Comparison of ENCODE assay signal across 13 mouse cellular contexts in the genomic region with DNA sequence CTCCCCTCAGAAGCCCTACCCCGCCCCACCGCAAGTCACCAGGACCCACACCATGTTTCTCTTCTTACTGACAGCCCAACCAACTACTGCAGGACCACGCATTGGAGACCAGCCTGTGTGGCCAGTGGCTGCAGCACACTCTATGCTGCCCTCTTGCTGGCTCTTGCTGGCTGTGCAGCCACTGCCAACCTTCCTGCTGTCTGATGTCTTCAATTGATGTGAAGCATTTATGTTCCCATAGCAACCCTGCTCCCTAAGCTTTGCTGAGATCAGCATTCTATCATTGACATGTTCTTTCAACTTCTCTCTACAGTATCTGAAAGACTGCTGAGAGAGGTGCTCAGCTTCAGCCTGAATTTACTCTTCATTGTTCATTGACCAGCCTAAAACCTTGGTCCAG. TPM values are rescaled to one million over a fixed set of nuclear protein-coding genes. Genes with fewer than 3 reads are reported as not detected.
DNase-seq lines count a peak whose midpoint lies in the region; ATAC-seq and TF ChIP-seq lines count a peak whose summit lies in the region.
"Had no signal": no experiment of that assay in that cellular context is flagged by ENCODE, and none has a peak within 500 bp of the region (broad histone marks: within the 10 kb centered on the region; RNA-seq: fewer than 3 reads in every experiment).

No protein-coding gene starts in this region.

- H3K9ac ChIP-seq in forebrain, postnatal 0 days = no peak overlapping the region
- H3K9ac ChIP-seq in forebrain, embryonic 13.5 days = no peak overlapping the region
- no peak overlapping the region for H3K9ac ChIP-seq in liver, postnatal 0 days (replicated peaks)
- H3K9ac ChIP-seq in liver, embryonic 11.5 days (ENCODE audit: low read depth, low read length) = no peak overlapping the region
- H3K9ac ChIP-seq in midbrain, postnatal 0 days (replicated peaks; ENCODE audit: low read length, poor library complexity, severe bottlenecking) = no peak overlapping the region
- H3K9ac ChIP-seq: kidney, embryonic 15.5 days; liver, embryonic 15.5 days; neural tube, embryonic 12.5 days; stomach, embryonic 15.5 days had no signal

- H3K36me3 ChIP-seq in forebrain, postnatal 0 days (ENCODE audit: insufficient read depth) = no peaks in the 10 kb centered on the region
- H3K36me3 ChIP-seq in forebrain, embryonic 13.5 days (ENCODE audit: poor library complexity, severe bottlenecking) = no peaks in the 10 kb centered on the region
- H3K36me3 ChIP-seq in liver, postnatal 0 days (replicated peaks; ENCODE audit: insufficient read depth, low read length) = no peaks in the 10 kb centered on the region
- H3K36me3 ChIP-seq in liver, embryonic 11.5 days (ENCODE audit: control insufficient read depth, insufficient read depth, low read length) = no peaks in the 10 kb centered on the region
- no peaks in the 10 kb centered on the region for H3K36me3 ChIP-seq in midbrain, postnatal 0 days (ENCODE audit: insufficient read depth, low read length)
- H3K36me3 ChIP-seq: kidney, embryonic 15.5 days; liver, embryonic 15.5 days; neural tube, embryonic 12.5 days; stomach, embryonic 15.5 days had no signal

- peak; percentile 57 for TF ChIP-seq CTCF in forebrain, postnatal 0 days (IDR thresholded peaks at IDR 0.05; ENCODE audit: low read depth)
- TF ChIP-seq CTCF in liver, postnatal 0 days (IDR thresholded peaks at IDR 0.05; ENCODE audit: low read depth) = peak; percentile 39
- peak; percentile 77 for TF ChIP-seq CTCF in midbrain, postnatal 0 days (IDR thresholded peaks at IDR 0.05)

- DNase-seq in forebrain, postnatal 0 days = peak; percentile 36
- DNase-seq in liver, postnatal 0 days = no peak
- no peak for DNase-seq in liver, embryonic 11.5 days (ENCODE audit: low spot score)
- peak; percentile 28 for DNase-seq in brain, embryonic 18.5 days (ENCODE audit: low read depth, low spot score)
- peak; percentile 65 for DNase-seq in midbrain, postnatal 0 days (ENCODE audit: low spot score)
- no peak for DNase-seq in right cerebral cortex, postnatal 14 days
- DNase-seq in frontal cortex, postnatal 14 days (ENCODE audit: low spot score in 2 of 2) = no peak

- peak; percentile 48; the same call in 1 of the 2 replicates for ATAC-seq in forebrain, postnatal 0 days
- ATAC-seq in forebrain, embryonic 13.5 days = no peak
- ATAC-seq in liver, postnatal 0 days = no peak
- ATAC-seq in liver, embryonic 11.5 days (replicated peaks; ENCODE audit: low FRiP score) = no peak
- 0 out of 2 replicates have a peak, but pooled peaks have one; percentile 23 for ATAC-seq in midbrain, postnatal 0 days (ENCODE audit: low FRiP score)

- no peak overlapping the region for H3K4me3 ChIP-seq in forebrain, postnatal 0 days (ENCODE audit: low read depth, low read length)
- no peak overlapping the region for H3K4me3 ChIP-seq in forebrain, embryonic 13.5 days
- H3K4me3 ChIP-seq in liver, postnatal 0 days (ENCODE audit: low read depth, low read length) = no peak overlapping the region
- no peak overlapping the region for H3K4me3 ChIP-seq in liver, embryonic 11.5 days (ENCODE audit: low read depth, low read length)
- H3K4me3 ChIP-seq in midbrain, postnatal 0 days (ENCODE audit: low read depth, low read length) = no peak overlapping the region
- H3K4me3 ChIP-seq: kidney, embryonic 15.5 days; liver, embryonic 15.5 days; neural tube, embryonic 12.5 days; stomach, embryonic 15.5 days had no signal

- TF ChIP-seq EP300 in liver, postnatal 0 days (IDR thresholded peaks at IDR 0.05; ENCODE audit: low read depth) = no peak

- no peaks in the 10 kb centered on the region for H3K27me3 ChIP-seq in forebrain, postnatal 0 days (ENCODE audit: insufficient read depth, low read length)
- no peaks in the 10 kb centered on the region for H3K27me3 ChIP-seq in forebrain, embryonic 13.5 days
- no peaks in the 10 kb centered on the region for H3K27me3 ChIP-seq in liver, postnatal 0 days (ENCODE audit: insufficient read depth, low read length)
- H3K27me3 ChIP-seq in liver, embryonic 11.5 days (replicated peaks; ENCODE audit: control insufficient read depth, insufficient read depth, low read length) = no peaks in the 10 kb centered on the region
- H3K27me3 ChIP-seq in midbrain, postnatal 0 days (ENCODE audit: insufficient read depth, low read length) = no peaks in the 10 kb centered on the region
- H3K27me3 ChIP-seq: kidney, embryonic 15.5 days; liver, embryonic 15.5 days; neural tube, embryonic 12.5 days; stomach, embryonic 15.5 days had no signal

- H3K27ac ChIP-seq in forebrain, postnatal 0 days (ENCODE audit: low read depth, low read length) = no peak overlapping the region
- no peak overlapping the region for H3K27ac ChIP-seq in forebrain, embryonic 13.5 days
- no peak overlapping the region for H3K27ac ChIP-seq in liver, postnatal 0 days (ENCODE audit: low read depth)
- no peak overlapping the region for H3K27ac ChIP-seq in liver, embryonic 11.5 days (ENCODE audit: low read depth, low read length)
- no peak overlapping the region for H3K27ac ChIP-seq in midbrain, postnatal 0 days (ENCODE audit: low read depth, low read length)
- H3K27ac ChIP-seq: kidney, embryonic 15.5 days; liver, embryonic 15.5 days; neural tube, embryonic 12.5 days; stomach, embryonic 15.5 days had no signal

- 60% methylated on average over 3 of the region's 3 CpGs for WGBS in forebrain, postnatal 0 days
- 69% methylated on average over 3 of the region's 3 CpGs for WGBS in forebrain, embryonic 13.5 days
- 58% methylated on average over 3 of the region's 3 CpGs for WGBS in liver, postnatal 0 days (ENCODE audit: insufficient replicate concordance)
- 53% methylated on average over 3 of the region's 3 CpGs for WGBS in liver, embryonic 11.5 days
- WGBS in midbrain, postnatal 0 days = 54% methylated on average over 3 of the region's 3 CpGs

- H3K4me2 ChIP-seq in forebrain, postnatal 0 days (ENCODE audit: low read depth) = no peak overlapping the region
- no peak overlapping the region for H3K4me2 ChIP-seq in forebrain, embryonic 13.5 days
- no peak overlapping the region for H3K4me2 ChIP-seq in liver, postnatal 0 days (ENCODE audit: low read depth, low read length)
- H3K4me2 ChIP-seq in liver, embryonic 11.5 days = no peak overlapping the region
- no peak overlapping the region for H3K4me2 ChIP-seq in midbrain, postnatal 0 days (ENCODE audit: low read depth, low read length, poor library complexity, severe bottlenecking)
- H3K4me2 ChIP-seq: kidney, embryonic 15.5 days; liver, embryonic 15.5 days; neural tube, embryonic 12.5 days; stomach, embryonic 15.5 days had no signal

- no peaks in the 10 kb centered on the region for H3K9me3 ChIP-seq in forebrain, postnatal 0 days (ENCODE audit: low read length)
- no peaks in the 10 kb centered on the region; the same call in 1 of the 2 replicates for H3K9me3 ChIP-seq in forebrain, embryonic 13.5 days (replicated peaks)
- no peaks in the 10 kb centered on the region for H3K9me3 ChIP-seq in liver, postnatal 0 days (ENCODE audit: low read length)
- H3K9me3 ChIP-seq in liver, embryonic 11.5 days (ENCODE audit: control insufficient read depth, low read length) = no peaks in the 10 kb centered on the region
- H3K9me3 ChIP-seq in midbrain, postnatal 0 days (ENCODE audit: low read length) = no peaks in the 10 kb centered on the region
- H3K9me3 ChIP-seq: kidney, embryonic 15.5 days; liver, embryonic 15.5 days; neural tube, embryonic 12.5 days; stomach, embryonic 15.5 days had no signal

- 0 out of 2 replicates have a peak, but pooled peaks cover 2% of the 10 kb centered on the region for H3K4me1 ChIP-seq in forebrain, postnatal 0 days (ENCODE audit: insufficient read depth)
- H3K4me1 ChIP-seq in forebrain, embryonic 13.5 days = 0 out of 2 replicates have a peak, but pooled peaks cover 4% of the 10 kb centered on the region
- H3K4me1 ChIP-seq in liver, postnatal 0 days (ENCODE audit: insufficient read depth) = no peaks in the 10 kb centered on the region
- H3K4me1 ChIP-seq in liver, embryonic 11.5 days (replicated peaks; ENCODE audit: control insufficient read depth, insufficient read depth, low read length) = no peaks in the 10 kb centered on the region
- H3K4me1 ChIP-seq in midbrain, postnatal 0 days (ENCODE audit: insufficient read depth, low read length) = no peaks in the 10 kb centered on the region
- H3K4me1 ChIP-seq: kidney, embryonic 15.5 days; liver, embryonic 15.5 days; neural tube, embryonic 12.5 days; stomach, embryonic 15.5 days had no signal

RNA-seq across cellular contexts. Expression of gene Krtap4-16, which starts 2.7 kb away (rescaled TPM):
- total RNA-seq in forebrain, postnatal 0 days (2014; rRNA removed) = not detected in 2 replicates
- not detected in 2 replicates for polyA plus RNA-seq in forebrain, postnatal 0 days (2015; fragmentation: Nextera tagmentation; extraction: Ambion mirVana)
- polyA plus RNA-seq in forebrain, embryonic 13.5 days (2015; fragmentation: Nextera tagmentation; extraction: Ambion mirVana) = not detected in 2 replicates
- polyA plus RNA-seq in liver, postnatal 0 days (2015; fragmentation: Nextera tagmentation; extraction: Ambion mirVana) = not detected in 2 replicates
- not detected in 2 replicates for polyA plus RNA-seq in liver, embryonic 11.5 days (2014; fragmentation: Nextera tagmentation; extraction: Ambion mirVana)
- total RNA-seq in midbrain, postnatal 0 days (2014; rRNA removed) = not detected in 2 replicates
- polyA plus RNA-seq in midbrain, postnatal 0 days (2015; fragmentation: Nextera tagmentation; extraction: Ambion mirVana) = not detected in 2 replicates
- total RNA-seq: granulocyte monocyte progenitor cell, adult 5-6 weeks had no signal
- polyA plus RNA-seq: kidney, embryonic 15.5 days; liver, embryonic 15.5 days; neural tube, embryonic 12.5 days; stomach, embryonic 15.5 days had no signal

RNA-seq across cellular contexts. Expression of gene Gm11568, which starts 3.6 kb away (rescaled TPM):
- total RNA-seq in forebrain, postnatal 0 days (2014; rRNA removed) = not detected in 2 replicates
- not detected in 2 replicates for polyA plus RNA-seq in forebrain, postnatal 0 days (2015; fragmentation: Nextera tagmentation; extraction: Ambion mirVana)
- polyA plus RNA-seq in forebrain, embryonic 13.5 days (2015; fragmentation: Nextera tagmentation; extraction: Ambion mirVana) = not detected in 2 replicates
- not detected in 2 replicates for polyA plus RNA-seq in liver, postnatal 0 days (2015; fragmentation: Nextera tagmentation; extraction: Ambion mirVana)
- not detected in 2 replicates for polyA plus RNA-seq in liver, embryonic 11.5 days (2014; fragmentation: Nextera tagmentation; extraction: Ambion mirVana)
- not detected in 2 replicates for total RNA-seq in midbrain, postnatal 0 days (2014; rRNA removed)
- polyA plus RNA-seq in midbrain, postnatal 0 days (2015; fragmentation: Nextera tagmentation; extraction: Ambion mirVana) = not detected in 2 replicates
- total RNA-seq: granulocyte monocyte progenitor cell, adult 5-6 weeks had no signal
- polyA plus RNA-seq: kidney, embryonic 15.5 days; liver, embryonic 15.5 days; neural tube, embryonic 12.5 days; stomach, embryonic 15.5 days had no signal

RNA-seq across cellular contexts. Expression of gene Gm11559, which starts 10.2 kb away (rescaled TPM):
- not detected in 2 replicates for total RNA-seq in forebrain, postnatal 0 days (2014; rRNA removed)
- not detected in 2 replicates for polyA plus RNA-seq in forebrain, postnatal 0 days (2015; fragmentation: Nextera tagmentation; extraction: Ambion mirVana)
- polyA plus RNA-seq in forebrain, embryonic 13.5 days (2015; fragmentation: Nextera tagmentation; extraction: Ambion mirVana) = not detected in 2 replicates
- polyA plus RNA-seq in liver, postnatal 0 days (2015; fragmentation: Nextera tagmentation; extraction: Ambion mirVana) = not detected in 2 replicates
- polyA plus RNA-seq in liver, embryonic 11.5 days (2014; fragmentation: Nextera tagmentation; extraction: Ambion mirVana) = not detected in 2 replicates
- not detected in 2 replicates for total RNA-seq in midbrain, postnatal 0 days (2014; rRNA removed)
- not detected in 2 replicates for polyA plus RNA-seq in midbrain, postnatal 0 days (2015; fragmentation: Nextera tagmentation; extraction: Ambion mirVana)
- total RNA-seq: granulocyte monocyte progenitor cell, adult 5-6 weeks had no signal
- polyA plus RNA-seq: kidney, embryonic 15.5 days; liver, embryonic 15.5 days; neural tube, embryonic 12.5 days; stomach, embryonic 15.5 days had no signal

RNA-seq across cellular contexts. Expression of gene 2300003K06Rik, which starts 16.3 kb away (rescaled TPM):
- total RNA-seq in forebrain, postnatal 0 days (2014; rRNA removed) = not detected in 2 replicates
- not detected in 2 replicates for polyA plus RNA-seq in forebrain, postnatal 0 days (2015; fragmentation: Nextera tagmentation; extraction: Ambion mirVana)
- polyA plus RNA-seq in forebrain, embryonic 13.5 days (2015; fragmentation: Nextera tagmentation; extraction: Ambion mirVana) = not detected in 2 replicates
- not detected in 2 replicates for polyA plus RNA-seq in liver, postnatal 0 days (2015; fragmentation: Nextera tagmentation; extraction: Ambion mirVana)
- not detected in 2 replicates for polyA plus RNA-seq in liver, embryonic 11.5 days (2014; fragmentation: Nextera tagmentation; extraction: Ambion mirVana)
- total RNA-seq in midbrain, postnatal 0 days (2014; rRNA removed) = not detected in 2 replicates
- polyA plus RNA-seq in midbrain, postnatal 0 days (2015; fragmentation: Nextera tagmentation; extraction: Ambion mirVana) = not detected in 2 replicates
- total RNA-seq: granulocyte monocyte progenitor cell, adult 5-6 weeks had no signal
- polyA plus RNA-seq: kidney, embryonic 15.5 days; liver, embryonic 15.5 days; neural tube, embryonic 12.5 days; stomach, embryonic 15.5 days had no signal

RNA-seq across cellular contexts. Expression of gene Krtap9-1, which starts 19.1 kb away (rescaled TPM):
- total RNA-seq in forebrain, postnatal 0 days (2014; rRNA removed) = not detected in 2 replicates
- not detected in 2 replicates for polyA plus RNA-seq in forebrain, postnatal 0 days (2015; fragmentation: Nextera tagmentation; extraction: Ambion mirVana)
- polyA plus RNA-seq in forebrain, embryonic 13.5 days (2015; fragmentation: Nextera tagmentation; extraction: Ambion mirVana) = not detected in 2 replicates
- polyA plus RNA-seq in liver, postnatal 0 days (2015; fragmentation: Nextera tagmentation; extraction: Ambion mirVana) = not detected in 2 replicates
- not detected in 2 replicates for polyA plus RNA-seq in liver, embryonic 11.5 days (2014; fragmentation: Nextera tagmentation; extraction: Ambion mirVana)
- total RNA-seq in midbrain, postnatal 0 days (2014; rRNA removed) = not detected in 2 replicates
- polyA plus RNA-seq in midbrain, postnatal 0 days (2015; fragmentation: Nextera tagmentation; extraction: Ambion mirVana) = not detected in 2 replicates
- total RNA-seq: granulocyte monocyte progenitor cell, adult 5-6 weeks had no signal
- polyA plus RNA-seq: kidney, embryonic 15.5 days; liver, embryonic 15.5 days; neural tube, embryonic 12.5 days; stomach, embryonic 15.5 days had no signal

Comparison
In these comparisons a context has a peak if more than half of its experiments do, and no peak if none do; other contexts are left out.
1. ATAC-seq: peak in forebrain, postnatal 0 days (single experiment) and midbrain, postnatal 0 days (single experiment); none in forebrain, embryonic 13.5 days (single experiment), liver, postnatal 0 days (single experiment) and liver, embryonic 11.5 days (single experiment).
2. DNase-seq: peak in forebrain, postnatal 0 days (single experiment), brain, embryonic 18.5 days (single experiment) and midbrain, postnatal 0 days (single experiment); none in liver, postnatal 0 days (single experiment), liver, embryonic 11.5 days (single experiment), right cerebral cortex, postnatal 14 days (single experiment) and frontal cortex, postnatal 14 days (0 of 2).
3. Peak in every context shown above with its lines, with median percentiles within 50 percentile points of each other: CTCF ChIP-seq.